Mouse (Mus musculus) MEL (cell line): ENCODE results near the gene Sh3rf1. TPM values are rescaled to one million over a fixed set of nuclear protein-coding genes. Genes with fewer than 3 reads are reported as not detected.
A peak's percentile ranks its signal among the peaks of the same experiment; 100 is the strongest.

ENCODE experiments used
- DNase-seq: peaks from one replicate; pipeline ENCODE4 v3.0.0; 2011; ENCODE audit warnings: low read depth, low spot score
- H3K27ac ChIP-seq: 2 replicates; pipeline ENCODE4 v1.5.1; 2012; ENCODE audit warnings: low read depth, mild to moderate bottlenecking, control low read depth, low read length, moderate library complexity; ENCODE audit not compliant: control insufficient read depth
- H3K27me3 ChIP-seq, 2 experiments: fragments of 150-350 bp in 1 of 2; sonication (generic) in 1 of 2; 2 replicates each; pipeline ENCODE4 v1.6.1; 2012; ENCODE audit warnings: low read length in 2 of 2, mild to moderate bottlenecking in 2 of 2, improper control_type of control experiment in 1 of 2, moderate library complexity in 1 of 2; ENCODE audit not compliant: insufficient read depth in 2 of 2, control insufficient read depth in 1 of 2
- H3K36me3 ChIP-seq, 2 experiments: 2 replicates each; pipeline ENCODE4 v1.6.1; 2012 to 2014; ENCODE audit warnings: low read length in 2 of 2, improper control_type of control experiment in 1 of 2, inconsistent platforms in 1 of 2, mild to moderate bottlenecking in 1 of 2; ENCODE audit not compliant: insufficient read depth in 2 of 2, control insufficient read depth in 1 of 2
- H3K4me1 ChIP-seq, 2 experiments: fragments of 150-350 bp in 1 of 2; sonication (generic) in 1 of 2; 2 replicates each; pipeline ENCODE4 v1.6.1; 2012; ENCODE audit warnings: low read length in 2 of 2, improper control_type of control experiment in 1 of 2, mild to moderate bottlenecking in 1 of 2; ENCODE audit not compliant: insufficient read depth in 2 of 2, control insufficient read depth in 1 of 2
- H3K4me3 ChIP-seq, 2 experiments: fragments of 150-350 bp in 1 of 2; sonication (generic) in 1 of 2; 2 replicates each; pipeline ENCODE4 v1.5.1; 2012; ENCODE audit warnings: low read depth in 2 of 2, low read length in 2 of 2, mild to moderate bottlenecking in 2 of 2, moderate library complexity in 2 of 2, control low read depth in 1 of 2, improper control_type of control experiment in 1 of 2; ENCODE audit not compliant: control insufficient read depth in 1 of 2, insufficient read depth in 1 of 2
- H3K79me2 ChIP-seq: 2 replicates; pipeline ENCODE4 v1.6.1; 2012; ENCODE audit warnings: mild to moderate bottlenecking, low read length, moderate library complexity; ENCODE audit not compliant: control insufficient read depth, poor library complexity, insufficient read depth
- H3K9ac ChIP-seq: 2 replicates; pipeline ENCODE4 v1.6.1; 2012; ENCODE audit warnings: low read depth, mild to moderate bottlenecking, control low read depth, low read length, moderate library complexity; ENCODE audit not compliant: control insufficient read depth, poor library complexity, severe bottlenecking
- H3K9me3 ChIP-seq: fragments of 150-350 bp; sonication (generic); replicated peaks from 2 replicates; pipeline ENCODE4 v1.6.1; 2012; ENCODE audit warnings: mild to moderate bottlenecking, low read length, improper control_type of control experiment, moderate library complexity; ENCODE audit not compliant: insufficient read depth
- BHLHE40 ChIP-seq: IDR thresholded peaks from 2 replicates; pipeline ENCODE4 v1.6.1; 2012; ENCODE audit warnings: low read depth, mild to moderate bottlenecking, inconsistent platforms, low read length, improper control_type of control experiment, borderline replicate concordance
- CHD2 ChIP-seq: IDR thresholded peaks from 2 replicates; pipeline ENCODE4 v1.6.1; 2011; ENCODE audit warnings: low read length, improper control_type of control experiment
- CTCF ChIP-seq, 3 experiments: IDR thresholded peaks in 2 of 3; conservative IDR thresholded peaks in 1 of 3; 2 replicates each; pipeline ENCODE4 v1.5.1; 2011 to 2012; ENCODE audit warnings: low read length in 3 of 3, low read depth in 2 of 3, mild to moderate bottlenecking in 2 of 3, improper control_type of control experiment in 1 of 3, inconsistent platforms in 1 of 3, mixed read lengths in 1 of 3, moderate library complexity in 1 of 3; ENCODE audit not compliant: control insufficient read depth in 1 of 3, insufficient read depth in 1 of 3, poor library complexity in 1 of 3, severe bottlenecking in 1 of 3
- E2F4 ChIP-seq: IDR thresholded peaks from 2 replicates; pipeline ENCODE4 v1.6.1; 2011; ENCODE audit warnings: low read depth, low read length, improper control_type of control experiment, borderline replicate concordance
- ELF1 ChIP-seq: IDR thresholded peaks from 2 replicates; pipeline ENCODE4 v1.6.1; 2014; ENCODE audit warnings: low read depth, mild to moderate bottlenecking, inconsistent platforms, low read length, improper control_type of control experiment, moderate library complexity
- EP300 ChIP-seq, 2 experiments: IDR thresholded peaks; 2 replicates each; pipeline ENCODE4 v1.6.1; 2011; ENCODE audit warnings: improper control_type of control experiment in 2 of 2, low read length in 2 of 2, low read depth in 1 of 2, mild to moderate bottlenecking in 1 of 2
- GABPA ChIP-seq: IDR thresholded peaks from 2 replicates; pipeline ENCODE4 v1.6.1; 2012; ENCODE audit warnings: low read depth, mild to moderate bottlenecking, inconsistent platforms, low read length, improper control_type of control experiment, moderate library complexity
- KAT2A ChIP-seq: conservative IDR thresholded peaks from 2 replicates; pipeline ENCODE4 v1.6.1; 2012; ENCODE audit warnings: low read depth, low read length, improper control_type of control experiment, inconsistent platforms
- MXI1 ChIP-seq: IDR thresholded peaks from 2 replicates; pipeline ENCODE4 v1.6.1; 2011; ENCODE audit warnings: mild to moderate bottlenecking, low read depth, low read length, improper control_type of control experiment
- MYB ChIP-seq: IDR thresholded peaks from 2 replicates; pipeline ENCODE4 v1.6.1; 2011; ENCODE audit warnings: mild to moderate bottlenecking, low read depth, low read length, improper control_type of control experiment
- MYC ChIP-seq: IDR thresholded peaks from 2 replicates; pipeline ENCODE4 v1.6.1; 2011; ENCODE audit warnings: low read depth, mild to moderate bottlenecking, low read length, improper control_type of control experiment, moderate library complexity
- NELFE ChIP-seq: IDR thresholded peaks from 2 replicates; pipeline ENCODE4 v1.6.1; 2011; ENCODE audit warnings: low read depth, low read length, improper control_type of control experiment
- POLR2AphosphoS2 ChIP-seq: IDR thresholded peaks from 2 replicates; pipeline ENCODE4 v1.6.1; 2011; ENCODE audit warnings: low read length, improper control_type of control experiment
- RAD21 ChIP-seq: IDR thresholded peaks from 2 replicates; pipeline ENCODE4 v1.6.1; 2011; ENCODE audit warnings: mild to moderate bottlenecking, low read depth, low read length, improper control_type of control experiment
- SMC3 ChIP-seq: IDR thresholded peaks from 2 replicates; pipeline ENCODE4 v1.6.1; 2011; ENCODE audit warnings: low read depth, low read length, improper control_type of control experiment
- TAL1 ChIP-seq: IDR thresholded peaks from 2 replicates; pipeline ENCODE4 v1.6.1; 2012; ENCODE audit warnings: mild to moderate bottlenecking, inconsistent platforms, low read length, moderate library complexity, mixed read lengths
- TCF12 ChIP-seq: IDR thresholded peaks from 2 replicates; pipeline ENCODE4 v1.6.1; 2014; ENCODE audit warnings: low read depth, mild to moderate bottlenecking, inconsistent platforms, low read length, improper control_type of control experiment, moderate library complexity
- ZKSCAN1 ChIP-seq: IDR thresholded peaks from 2 replicates; pipeline ENCODE4 v1.6.1; 2012; ENCODE audit warnings: low read depth, mild to moderate bottlenecking, inconsistent platforms, low read length, improper control_type of control experiment, moderate library complexity
- polyA plus RNA-seq, 2 experiments: library from polyadenylated mRNA; stranded (reverse) in 1 of 2; unstranded in 1 of 2; fragments of >175 nt in 1 of 2; fragments of >200 nt in 1 of 2; gene quantifications; 2 replicates each; pipeline versions ENCODE4 v1.2.1 to v1.2.4; 2012; ENCODE audit warnings: low replicate concordance in 2 of 2, low read depth in 1 of 2; ENCODE audit not compliant: insufficient read length in 2 of 2, insufficient read depth in 1 of 2, missing spikeins in 1 of 2
- total RNA-seq: library from RNA; depleted of rRNA; stranded (reverse); fragments of 300-350 nt; gene quantifications from 2 replicates; pipeline ENCODE4 v1.2.3, GENCODE M21; 2012

Sh3rf1 gene
- total and polyA plus RNA-seq, 3 experiments: 1.5 to 5.9 TPM; not detected in 1

- Histone ChIP-seq H3K9me3 (no peaks in the 10 kb centered on the region), H3K4me1 (no peaks in the 10 kb centered on the region), H3K4me3 (no peak overlapping the region), H3K9ac (no peak overlapping the region), H3K27me3 (no peaks in the 10 kb centered on the region)
- no peak for DNase-seq
- TF ChIP-seq BHLHE40 (no peak), KAT2A (no peak), TAL1 (no peak), GABPA (no peak), ELF1 (no peak), MYB (no peak), CHD2 (no peak), MYC (no peak)
- TF ChIP-seq, all 39 proteins: peak for 0
- Histone ChIP-seq H3K79me2 (no peaks in the 10 kb centered on the region), H3K27ac (no peak overlapping the region), H3K36me3 (no peaks in the 10 kb centered on the region)
These were observed 138.7 kb downstream of the Sh3rf1 start for GRCm38 (mm10) chr8:61362301-61362913.

- no peak overlapping the region for H3K27ac ChIP-seq
- H3K4me3 ChIP-seq: no peak overlapping the region
- no peaks in the 10 kb centered on the region for H3K79me2 ChIP-seq
- H3K4me1 ChIP-seq: no peaks in the 10 kb centered on the region
- H3K36me3 ChIP-seq: no peaks in the 10 kb centered on the region
- H3K9ac ChIP-seq: no peak overlapping the region
- no peak for DNase-seq
- no peaks in the 10 kb centered on the region for H3K27me3 ChIP-seq
- TF ChIP-seq MXI1 (no peak), ZKSCAN1 (no peak), EP300 (IDR thresholded peaks at IDR 0.05; ENCODE audit: low read depth in 1 of 2, low read length in 2 of 2) (no peak), POLR2AphosphoS2 (no peak), TCF12 (no peak), E2F4 (no peak)
- TF ChIP-seq, all 39 proteins: peak for 0
- H3K9me3 ChIP-seq: no peaks in the 10 kb centered on the region
These were observed 149.6 kb downstream of the Sh3rf1 start for GRCm38 (mm10) chr8:61373303-61373702.

- TF ChIP-seq RAD21: peak; percentile 27
- peak; percentile 32 for TF ChIP-seq SMC3
- TF ChIP-seq CTCF (IDR thresholded peaks at IDR 0.05 in 2 of 3, conservative IDR thresholded peaks at IDR 0.05 in 1 of 3; ENCODE audit: control insufficient read depth in 1 of 3, insufficient read depth in 1 of 3, low read depth in 2 of 3, low read length in 3 of 3, poor library complexity in 1 of 3, severe bottlenecking in 1 of 3): peak in 1 of 3 experiments; percentile 30; a peak in 2 of 6 replicates
- TF ChIP-seq NELFE: no peak
- TF ChIP-seq ELF1: no peak
- H3K27me3 ChIP-seq: no peaks in the 10 kb centered on the region
- no peaks in the 10 kb centered on the region for H3K36me3 ChIP-seq
- no peaks in the 10 kb centered on the region for H3K9me3 ChIP-seq
- no peaks in the 10 kb centered on the region for H3K4me1 ChIP-seq
- H3K4me3 ChIP-seq: no peak overlapping the region
- no peak overlapping the region for H3K9ac ChIP-seq
- no peaks in the 10 kb centered on the region for H3K79me2 ChIP-seq
- no peak for DNase-seq
- H3K27ac ChIP-seq: no peak overlapping the region
These were observed 150.5 kb downstream of the Sh3rf1 start for GRCm38 (mm10) chr8:61374059-61374755.
